Mouse (Mus musculus): ENCODE results near the gene Edaradd. TPM values are rescaled to one million over a fixed set of nuclear protein-coding genes. Genes with fewer than 3 reads are reported as not detected.

The Edaradd gene
- total and polyA plus RNA-seq, 2 experiments from 2014 or later, result 1.2 to 1.5 TPM

DNA sequence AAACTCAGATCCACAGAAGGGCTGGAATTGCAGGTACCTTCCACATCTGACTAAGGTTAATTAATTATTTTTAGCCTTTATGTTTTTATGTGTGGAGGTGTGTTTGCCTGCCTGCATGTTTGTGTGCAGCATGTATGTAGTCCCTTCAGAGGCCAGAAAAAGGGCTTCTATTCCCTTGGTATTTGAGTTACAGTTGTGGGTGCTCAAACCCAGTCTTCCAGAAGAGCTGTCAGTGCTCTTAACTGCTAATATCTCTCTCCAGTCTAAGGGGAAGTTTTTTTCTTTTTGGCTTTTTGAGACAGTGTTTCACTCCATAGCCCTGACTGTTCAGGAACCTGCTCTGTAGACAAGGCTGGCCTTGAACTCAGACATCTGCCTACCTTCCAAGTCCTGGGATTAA is 2.1 kb upstream of the Edaradd start:
- no peak for TF ChIP-seq CTCF (IDR thresholded peaks at IDR 0.05; ENCODE audit: low read depth)
- ATAC-seq (no peak), DNase-seq (ENCODE audit: low spot score) (no peak)
- H3K4me3 ChIP-seq (ENCODE audit: low read length), result no peak overlapping the region
- no peaks in the 10 kb centered on the region for H3K36me3 ChIP-seq (ENCODE audit: insufficient read depth, low read length)
- no peak overlapping the region for H3K9ac ChIP-seq (replicated peaks; ENCODE audit: low read length)
- no peak overlapping the region for H3K4me2 ChIP-seq (ENCODE audit: low read depth, low read length)
- no peaks in the 10 kb centered on the region for H3K4me1 ChIP-seq (ENCODE audit: insufficient read depth, low read length)
- no peaks in the 10 kb centered on the region for H3K27me3 ChIP-seq (ENCODE audit: insufficient read depth, low read length)
- H3K9me3 ChIP-seq (ENCODE audit: low read length), result no peaks in the 10 kb centered on the region
- H3K27ac ChIP-seq, result no peak overlapping the region

DNA sequence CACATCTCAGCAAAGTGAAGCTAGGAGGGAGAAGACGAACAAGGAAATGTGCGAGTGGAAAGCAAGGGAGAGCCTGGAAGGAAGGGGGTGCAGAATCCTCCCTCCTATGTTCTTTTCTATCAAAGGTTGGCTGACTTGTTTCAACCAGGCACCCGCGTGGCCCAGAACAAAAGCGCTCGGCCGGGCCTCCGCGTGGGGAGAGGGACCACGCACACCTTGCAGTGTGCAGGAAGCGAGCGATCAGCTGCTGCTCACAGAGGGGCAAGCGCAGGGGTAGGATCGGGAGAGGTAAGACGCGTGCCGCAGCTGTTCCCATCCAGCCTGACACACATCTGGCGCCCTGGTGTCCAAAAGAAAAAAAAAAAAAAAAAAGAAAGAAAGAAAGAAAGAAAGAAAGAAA is 867 bp downstream of the Edaradd start:
- WGBS, result 4% methylated on average over 18 of the region's 18 CpGs

DNA sequence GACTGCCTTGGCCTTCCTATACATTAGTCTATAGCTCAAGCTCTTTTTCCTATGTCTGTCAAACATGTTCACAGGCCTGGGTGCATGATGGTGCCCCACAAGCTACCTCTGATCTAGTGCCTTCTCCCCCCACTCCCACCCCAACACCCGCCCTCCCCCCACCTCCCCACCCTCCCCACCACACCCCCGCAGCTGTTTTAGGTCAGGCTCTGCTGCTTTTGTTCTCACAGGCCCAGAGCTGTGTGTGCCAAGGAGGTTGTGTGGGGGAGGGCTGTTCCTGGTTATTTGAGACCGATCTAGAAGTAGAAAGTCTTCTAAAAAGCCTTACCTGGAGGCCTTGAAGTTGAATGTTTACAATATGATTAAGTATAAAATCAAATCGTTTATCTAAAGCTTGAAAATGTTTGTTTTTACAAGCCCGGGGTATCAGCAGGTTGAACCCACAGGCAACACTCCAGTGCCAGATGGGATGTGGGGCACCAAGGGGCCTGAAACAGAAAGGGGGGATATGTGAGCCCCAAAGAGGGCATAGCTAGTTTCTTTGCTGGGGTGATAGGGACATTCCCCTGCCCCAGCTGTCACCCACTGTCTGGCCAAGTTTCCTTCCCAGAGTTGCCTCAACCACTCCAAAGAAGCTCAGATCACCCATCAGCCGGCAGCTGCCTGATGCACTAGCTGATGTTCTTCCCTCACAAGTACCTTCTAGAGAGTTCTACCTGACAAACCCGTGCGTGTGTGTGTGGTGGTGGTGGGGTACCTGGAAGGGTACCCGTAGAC is 8.9 kb downstream of the Edaradd start:
- ATAC-seq, result no peak
- WGBS, result 72% methylated on average over 9 of the region's 9 CpGs
- no peak for DNase-seq (ENCODE audit: low spot score)
- no peak overlapping the region for H3K4me3 ChIP-seq (ENCODE audit: low read length)
- H3K27ac ChIP-seq, result no peak overlapping the region
- H3K4me2 ChIP-seq (ENCODE audit: low read depth, low read length), result no peak overlapping the region
- H3K9me3 ChIP-seq (ENCODE audit: low read length), result no peaks in the 10 kb centered on the region
- no peaks in the 10 kb centered on the region for H3K4me1 ChIP-seq (ENCODE audit: insufficient read depth, low read length)
- no peak for TF ChIP-seq CTCF (IDR thresholded peaks at IDR 0.05; ENCODE audit: low read depth)
- no peaks in the 10 kb centered on the region for H3K27me3 ChIP-seq (ENCODE audit: insufficient read depth, low read length)
- H3K9ac ChIP-seq (replicated peaks; ENCODE audit: low read length), result no peak overlapping the region
- no peaks in the 10 kb centered on the region for H3K36me3 ChIP-seq (ENCODE audit: insufficient read depth, low read length)

More for the DNA sequence above, 867 bp downstream of the Edaradd start:
- Histone ChIP-seq H3K27me3 (ENCODE audit: insufficient read depth, low read length) (no peaks in the 10 kb centered on the region), H3K9ac (replicated peaks; ENCODE audit: low read length) (no peak overlapping the region), H3K4me2 (ENCODE audit: low read depth, low read length) (peak overlapping the region; percentile 99), H3K36me3 (ENCODE audit: insufficient read depth, low read length) (no peaks in the 10 kb centered on the region), H3K27ac (no peak overlapping the region), H3K4me1 (ENCODE audit: insufficient read depth, low read length) (no peaks in the 10 kb centered on the region), H3K4me3 (ENCODE audit: low read length) (peak overlapping the region; percentile 58), H3K9me3 (ENCODE audit: low read length) (no peaks in the 10 kb centered on the region)
- ATAC-seq (peak; percentile 67), DNase-seq (ENCODE audit: low spot score) (no peak)
- no peak for TF ChIP-seq CTCF (IDR thresholded peaks at IDR 0.05; ENCODE audit: low read depth)

DNA sequence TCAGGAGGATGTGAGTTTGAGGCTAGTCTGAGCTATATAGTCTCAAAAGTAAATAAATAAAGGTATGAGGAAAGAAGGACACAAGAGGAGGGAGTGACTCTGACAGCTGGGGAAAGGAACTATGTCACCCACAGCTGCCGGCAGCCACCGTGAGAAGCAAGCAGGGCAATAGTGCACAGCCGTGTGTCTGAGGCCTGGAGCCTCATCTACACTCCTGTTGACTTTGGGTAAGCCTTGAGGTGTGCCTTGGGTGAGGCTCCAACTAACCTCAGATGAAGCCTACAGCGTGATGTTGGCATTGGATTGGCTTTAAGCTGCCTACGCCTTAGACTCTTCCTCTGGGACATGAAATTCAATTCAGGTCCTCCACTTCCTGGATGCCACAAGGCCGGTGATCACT is 10.2 kb downstream of the Edaradd start:
- H3K9ac ChIP-seq (replicated peaks; ENCODE audit: low read length), result no peak overlapping the region
- no peaks in the 10 kb centered on the region for H3K4me1 ChIP-seq (ENCODE audit: insufficient read depth, low read length)
- no peaks in the 10 kb centered on the region for H3K9me3 ChIP-seq (ENCODE audit: low read length)
- 86% methylated on average over 6 of the region's 6 CpGs for WGBS
- H3K27me3 ChIP-seq (ENCODE audit: insufficient read depth, low read length), result no peaks in the 10 kb centered on the region
- no peak for DNase-seq (ENCODE audit: low spot score)
- no peak for TF ChIP-seq CTCF (IDR thresholded peaks at IDR 0.05; ENCODE audit: low read depth)
- H3K27ac ChIP-seq, result no peak overlapping the region
- H3K4me2 ChIP-seq (ENCODE audit: low read depth, low read length), result no peak overlapping the region
- H3K36me3 ChIP-seq (ENCODE audit: insufficient read depth, low read length), result no peaks in the 10 kb centered on the region
- H3K4me3 ChIP-seq (ENCODE audit: low read length), result no peak overlapping the region
- ATAC-seq, result no peak

DNA sequence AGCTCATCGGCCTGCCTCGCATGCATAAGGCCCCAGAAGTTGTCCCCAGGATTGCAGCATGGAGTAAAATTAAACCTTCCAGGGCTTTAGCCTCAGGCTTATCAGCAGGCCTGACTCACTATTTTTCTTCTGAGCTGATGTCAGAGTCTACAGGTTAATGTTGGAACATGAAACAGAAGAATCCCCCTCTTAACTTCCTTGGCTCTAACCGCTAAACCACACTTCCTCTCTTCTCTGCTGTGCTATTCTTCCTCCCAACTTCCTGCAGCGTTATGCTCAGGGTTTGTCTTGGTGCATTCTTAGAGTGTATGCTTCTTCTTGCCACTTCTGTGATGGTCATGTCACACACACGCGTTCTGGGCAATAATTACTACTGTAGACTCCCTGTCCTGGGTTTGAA is 12.8 kb downstream of the Edaradd start:
- WGBS, result 88% methylated on average over 6 of the region's 6 CpGs
- Histone ChIP-seq H3K4me1 (ENCODE audit: insufficient read depth, low read length) (0 out of 2 replicates have a peak, but pooled peaks cover 3% of the 10 kb centered on the region), H3K9ac (replicated peaks; ENCODE audit: low read length) (no peak overlapping the region), H3K4me3 (ENCODE audit: low read length) (no peak overlapping the region), H3K27me3 (ENCODE audit: insufficient read depth, low read length) (no peaks in the 10 kb centered on the region), H3K9me3 (ENCODE audit: low read length) (no peaks in the 10 kb centered on the region), H3K4me2 (ENCODE audit: low read depth, low read length) (no peak overlapping the region), H3K36me3 (ENCODE audit: insufficient read depth, low read length) (no peaks in the 10 kb centered on the region), H3K27ac (no peak overlapping the region)
- no peak for ATAC-seq
- TF ChIP-seq CTCF (IDR thresholded peaks at IDR 0.05; ENCODE audit: low read depth), result no peak
- no peak for DNase-seq (ENCODE audit: low spot score)

DNA sequence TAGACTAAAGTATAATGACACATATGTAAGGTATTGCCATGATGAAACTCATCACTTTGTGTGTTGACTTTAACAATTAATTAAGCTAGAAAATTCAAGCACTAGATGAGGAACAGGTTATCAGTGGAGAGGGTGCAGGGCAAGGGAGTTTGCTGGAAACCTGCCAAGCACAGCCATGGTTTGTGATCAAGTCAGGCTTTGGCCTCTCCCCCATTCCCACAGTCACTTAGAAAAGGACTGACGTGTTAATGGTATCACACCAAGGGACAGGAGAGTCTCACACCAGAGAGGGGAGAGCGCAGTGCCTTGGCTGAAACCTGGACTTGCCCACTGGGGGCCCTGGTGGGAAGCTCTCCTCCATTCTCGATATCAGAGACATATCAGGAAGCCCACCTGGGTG is 14.9 kb downstream of the Edaradd start:
- Histone ChIP-seq H3K4me2 (ENCODE audit: low read depth, low read length) (no peak overlapping the region), H3K27ac (no peak overlapping the region), H3K9me3 (ENCODE audit: low read length) (no peaks in the 10 kb centered on the region), H3K36me3 (ENCODE audit: insufficient read depth, low read length) (no peaks in the 10 kb centered on the region), H3K4me3 (ENCODE audit: low read length) (no peak overlapping the region), H3K4me1 (ENCODE audit: insufficient read depth, low read length) (0 out of 2 replicates have a peak, but pooled peaks cover 3% of the 10 kb centered on the region), H3K27me3 (ENCODE audit: insufficient read depth, low read length) (no peaks in the 10 kb centered on the region), H3K9ac (replicated peaks; ENCODE audit: low read length) (no peak overlapping the region)
- no peak for ATAC-seq
- DNase-seq (ENCODE audit: low spot score), result no peak
- TF ChIP-seq CTCF (IDR thresholded peaks at IDR 0.05; ENCODE audit: low read depth), result no peak
- 73% methylated on average over 3 of the region's 3 CpGs for WGBS

DNA sequence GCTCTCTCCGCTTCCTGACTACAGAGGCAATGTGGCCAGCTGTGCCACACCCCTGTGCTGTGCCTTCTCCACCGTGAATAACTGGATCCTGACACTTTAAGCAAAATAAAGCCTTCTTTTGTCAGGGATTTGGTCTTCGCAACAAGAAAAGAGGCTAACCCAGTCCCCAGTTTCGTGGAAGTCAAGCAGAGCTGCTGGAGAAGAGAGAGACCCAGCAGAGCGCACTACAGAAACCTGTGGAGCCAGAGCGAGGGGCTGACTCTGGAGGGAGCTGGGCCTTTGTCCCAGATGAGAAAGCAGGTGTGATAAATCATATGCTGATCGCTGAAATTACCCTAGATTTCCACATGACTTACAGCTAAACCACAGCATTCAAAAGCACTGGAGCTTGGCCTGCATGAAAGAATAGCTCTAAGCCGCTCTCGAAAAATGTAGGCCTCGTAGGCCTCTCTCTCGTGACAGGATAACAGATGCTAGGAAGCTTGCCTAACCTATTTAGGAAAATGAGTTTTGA is 16.9 kb downstream of the Edaradd start:
- no peaks in the 10 kb centered on the region for H3K27me3 ChIP-seq (ENCODE audit: insufficient read depth, low read length)
- WGBS, result 29% methylated on average over 11 of the region's 11 CpGs
- no peak for TF ChIP-seq CTCF (IDR thresholded peaks at IDR 0.05; ENCODE audit: low read depth)
- H3K4me2 ChIP-seq (ENCODE audit: low read depth, low read length), result no peak overlapping the region
- peak overlapping the region; percentile 12; the same call in 1 of the 2 replicates for H3K27ac ChIP-seq
- H3K4me1 ChIP-seq (ENCODE audit: insufficient read depth, low read length), result 0 out of 2 replicates have a peak, but pooled peaks cover 3% of the 10 kb centered on the region
- DNase-seq (ENCODE audit: low spot score) (peak; percentile 40), ATAC-seq (peak; percentile 65)
- H3K4me3 ChIP-seq (ENCODE audit: low read length), result no peak overlapping the region
- no peaks in the 10 kb centered on the region for H3K36me3 ChIP-seq (ENCODE audit: insufficient read depth, low read length)
- H3K9me3 ChIP-seq (ENCODE audit: low read length), result no peaks in the 10 kb centered on the region
- H3K9ac ChIP-seq (replicated peaks; ENCODE audit: low read length), result no peak overlapping the region

All from hindbrain, postnatal 0 days (tissue).